Mouse (Mus musculus): ENCODE measurements around the gene Mybbp1a. TPM values are rescaled to one million over a fixed set of nuclear protein-coding genes. Genes with fewer than 3 reads are reported as not detected.
"Not testable (repeated sequence)": the region's sequence is repeated elsewhere in the genome, so short reads cannot be mapped to it uniquely, and the experiment has no call there.

Mybbp1a gene
- polyA plus RNA-seq, 1 experiment from 2014 or later: 82.1 TPM

DNA sequence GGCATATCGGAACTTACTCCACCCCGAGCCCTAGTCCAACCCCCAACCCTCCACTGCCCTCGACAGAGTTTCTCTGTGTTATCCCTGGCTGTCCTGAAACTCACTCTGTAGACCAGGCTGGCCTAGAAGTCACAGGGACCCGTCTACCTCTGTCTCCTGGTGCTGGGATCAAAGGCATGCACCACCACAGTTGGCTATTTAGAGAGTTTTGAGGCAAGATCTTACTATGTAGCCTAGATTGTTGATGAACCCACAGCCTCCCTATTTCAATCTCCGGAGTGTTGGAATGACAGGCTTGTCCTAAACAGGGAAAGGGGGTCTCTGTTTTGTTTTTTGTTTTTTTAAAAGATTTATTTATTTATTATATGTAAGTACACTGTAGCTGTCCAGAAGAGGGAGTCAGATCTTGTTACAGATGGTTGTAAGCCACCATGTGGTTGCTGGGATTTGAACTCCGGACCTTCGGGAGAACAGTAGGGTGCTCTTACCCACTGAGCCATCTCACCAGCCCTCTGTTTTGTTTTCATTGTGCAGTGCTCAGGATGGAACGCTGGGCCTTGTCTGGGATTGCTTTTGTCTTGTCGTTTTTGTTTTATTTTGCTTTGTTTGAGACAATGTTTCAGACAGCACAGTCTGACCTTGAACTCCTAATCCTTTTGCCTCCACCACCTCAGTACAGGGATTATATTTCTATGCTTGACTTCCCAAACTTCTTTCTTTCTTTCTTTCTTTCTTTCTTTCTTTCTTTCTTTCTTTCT is 10.7 kb upstream of the Mybbp1a start:
- not testable (repeated sequence) for H3K4me2 ChIP-seq (ENCODE audit: low read length); H3K9me3 ChIP-seq (replicated peaks; ENCODE audit: control insufficient read depth, low read length); H3K4me1 ChIP-seq (ENCODE audit: control insufficient read depth, insufficient read depth, low read length); H3K9ac ChIP-seq (ENCODE audit: low read length); H3K4me3 ChIP-seq (ENCODE audit: low read depth, low read length); H3K27ac ChIP-seq (ENCODE audit: low read depth, low read length); ATAC-seq; DNase-seq (ENCODE audit: low spot score); H3K27me3 ChIP-seq (replicated peaks; ENCODE audit: control insufficient read depth, insufficient read depth, low read length); H3K36me3 ChIP-seq (ENCODE audit: control insufficient read depth, insufficient read depth, low read length)
- WGBS: 60% methylated on average over 9 of the region's 9 CpGs

DNA sequence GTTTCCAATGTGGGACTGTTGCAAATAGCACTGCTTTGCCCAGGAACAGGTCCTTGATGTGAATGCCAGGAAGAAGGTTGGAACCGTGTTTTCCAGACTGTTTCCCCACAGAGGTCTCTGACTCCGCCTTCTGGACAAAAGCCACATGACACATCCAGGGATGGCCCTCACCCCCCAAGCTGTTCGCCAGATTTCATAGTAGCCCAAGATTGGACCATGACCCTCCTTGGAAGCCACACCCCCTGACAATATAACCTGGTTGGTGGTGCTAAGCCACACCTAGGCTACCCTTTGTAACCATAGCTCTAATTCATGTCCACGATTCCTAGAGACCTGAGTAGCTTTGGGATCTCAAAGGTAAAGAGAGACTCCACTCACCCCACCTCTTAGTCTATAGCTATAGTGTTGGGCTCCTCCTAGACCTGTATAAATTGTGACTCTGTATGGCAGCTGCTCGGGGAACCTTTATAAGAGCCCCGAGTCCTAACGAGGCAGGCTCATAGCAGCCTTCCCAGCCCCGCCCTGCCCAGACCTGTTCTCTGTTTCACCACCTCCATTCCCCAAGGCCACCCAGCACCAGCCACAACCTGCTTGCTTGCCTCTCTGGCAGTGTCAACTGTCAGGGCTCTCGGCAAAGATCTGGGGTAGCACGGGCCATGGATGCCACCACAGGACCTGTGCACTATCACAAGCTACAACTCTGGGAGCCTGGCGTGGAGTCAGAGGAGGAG is 6.0 kb upstream of the Mybbp1a start, which contains the start of gene Ggt6:
Ggt6 (plus strand) TSS at position 564 of the 731 bp plus-strand sequence.
- no peaks in the 10 kb centered on the region for H3K9me3 ChIP-seq (replicated peaks; ENCODE audit: control insufficient read depth, low read length)
- DNase-seq (ENCODE audit: low spot score): no peak
- no peak for ATAC-seq

DNA sequence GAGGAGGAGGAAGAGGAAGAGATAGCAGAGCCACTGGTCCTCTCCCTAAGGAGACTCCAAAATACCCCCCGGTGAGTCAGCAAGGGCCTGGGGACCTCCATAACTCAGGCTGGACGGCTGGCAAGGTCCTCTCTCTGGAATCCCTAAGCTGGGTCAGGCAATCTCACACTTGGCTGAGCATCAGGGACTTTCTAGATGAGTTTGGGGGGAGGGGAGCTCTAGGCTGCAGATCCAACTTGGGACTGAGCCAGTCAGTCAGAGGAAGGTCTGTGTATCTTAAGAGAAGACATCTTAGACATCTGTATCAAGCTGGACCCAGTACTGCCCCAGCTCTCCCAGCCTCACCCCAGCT is 5.5 kb upstream of the Mybbp1a start:
- no peaks in the 10 kb centered on the region for H3K9me3 ChIP-seq (replicated peaks; ENCODE audit: control insufficient read depth, low read length)
- H3K36me3 ChIP-seq (ENCODE audit: control insufficient read depth, insufficient read depth, low read length): no peaks in the 10 kb centered on the region
- 39% methylated on average over 2 of the region's 2 CpGs for WGBS
- H3K4me3 ChIP-seq (ENCODE audit: low read depth, low read length): no peak overlapping the region
- no peak overlapping the region for H3K4me2 ChIP-seq (ENCODE audit: low read length)
- H3K27me3 ChIP-seq (replicated peaks; ENCODE audit: control insufficient read depth, insufficient read depth, low read length): no peaks in the 10 kb centered on the region
- H3K27ac ChIP-seq (ENCODE audit: low read depth, low read length): no peak overlapping the region
- ATAC-seq: no peak
- no peaks in the 10 kb centered on the region for H3K4me1 ChIP-seq (ENCODE audit: control insufficient read depth, insufficient read depth, low read length)
- DNase-seq (ENCODE audit: low spot score): no peak
- no peak overlapping the region for H3K9ac ChIP-seq (ENCODE audit: low read length)

More for the DNA sequence above, 6.0 kb upstream of the Mybbp1a start, which contains the start of gene Ggt6:
- WGBS: 66% methylated on average over 11 of the region's 11 CpGs
- H3K27me3 ChIP-seq (replicated peaks; ENCODE audit: control insufficient read depth, insufficient read depth, low read length): no peaks in the 10 kb centered on the region
- H3K36me3 ChIP-seq (ENCODE audit: control insufficient read depth, insufficient read depth, low read length): no peaks in the 10 kb centered on the region
- H3K4me2 ChIP-seq (ENCODE audit: low read length): no peak within 1 kb of the TSS
- no peak within 1 kb of the TSS for H3K9ac ChIP-seq (ENCODE audit: low read length)
- no peaks in the 10 kb centered on the region for H3K4me1 ChIP-seq (ENCODE audit: control insufficient read depth, insufficient read depth, low read length)
- H3K27ac ChIP-seq (ENCODE audit: low read depth, low read length): no peak within 1 kb of the TSS
- H3K4me3 ChIP-seq (ENCODE audit: low read depth, low read length): no peak within 1 kb of the TSS

DNA sequence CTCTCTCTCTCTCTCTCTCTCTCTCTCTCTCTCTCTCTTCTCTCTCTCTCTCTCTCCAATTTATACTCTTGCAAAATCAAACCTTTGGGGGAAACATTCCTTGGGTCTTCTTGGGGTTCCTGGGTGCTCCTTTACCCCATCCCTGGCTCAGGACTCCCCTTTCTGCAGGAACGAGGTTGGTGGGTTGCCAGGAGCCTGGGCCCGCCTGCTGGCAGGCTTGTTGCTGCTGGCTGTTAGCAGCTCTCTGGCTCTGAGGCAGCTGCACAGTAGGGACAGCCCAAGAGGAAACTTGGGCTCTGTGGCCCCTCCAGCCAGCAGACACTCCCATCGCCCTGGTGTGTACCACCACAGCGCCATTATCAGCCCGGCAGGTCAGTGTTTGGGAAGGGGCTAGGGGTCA is 4.9 kb upstream of the Mybbp1a start:
- H3K4me3 ChIP-seq (ENCODE audit: low read depth, low read length): no peak overlapping the region
- no peak overlapping the region for H3K27ac ChIP-seq (ENCODE audit: low read depth, low read length)
- no peak for DNase-seq (ENCODE audit: low spot score)
- H3K9me3 ChIP-seq (replicated peaks; ENCODE audit: control insufficient read depth, low read length): no peaks in the 10 kb centered on the region
- no peaks in the 10 kb centered on the region for H3K4me1 ChIP-seq (ENCODE audit: control insufficient read depth, insufficient read depth, low read length)
- ATAC-seq: no peak
- H3K27me3 ChIP-seq (replicated peaks; ENCODE audit: control insufficient read depth, insufficient read depth, low read length): no peaks in the 10 kb centered on the region
- no peak overlapping the region for H3K9ac ChIP-seq (ENCODE audit: low read length)
- 68% methylated on average over 5 of the region's 5 CpGs for WGBS
- H3K36me3 ChIP-seq (ENCODE audit: control insufficient read depth, insufficient read depth, low read length): no peaks in the 10 kb centered on the region
- H3K4me2 ChIP-seq (ENCODE audit: low read length): no peak overlapping the region

DNA sequence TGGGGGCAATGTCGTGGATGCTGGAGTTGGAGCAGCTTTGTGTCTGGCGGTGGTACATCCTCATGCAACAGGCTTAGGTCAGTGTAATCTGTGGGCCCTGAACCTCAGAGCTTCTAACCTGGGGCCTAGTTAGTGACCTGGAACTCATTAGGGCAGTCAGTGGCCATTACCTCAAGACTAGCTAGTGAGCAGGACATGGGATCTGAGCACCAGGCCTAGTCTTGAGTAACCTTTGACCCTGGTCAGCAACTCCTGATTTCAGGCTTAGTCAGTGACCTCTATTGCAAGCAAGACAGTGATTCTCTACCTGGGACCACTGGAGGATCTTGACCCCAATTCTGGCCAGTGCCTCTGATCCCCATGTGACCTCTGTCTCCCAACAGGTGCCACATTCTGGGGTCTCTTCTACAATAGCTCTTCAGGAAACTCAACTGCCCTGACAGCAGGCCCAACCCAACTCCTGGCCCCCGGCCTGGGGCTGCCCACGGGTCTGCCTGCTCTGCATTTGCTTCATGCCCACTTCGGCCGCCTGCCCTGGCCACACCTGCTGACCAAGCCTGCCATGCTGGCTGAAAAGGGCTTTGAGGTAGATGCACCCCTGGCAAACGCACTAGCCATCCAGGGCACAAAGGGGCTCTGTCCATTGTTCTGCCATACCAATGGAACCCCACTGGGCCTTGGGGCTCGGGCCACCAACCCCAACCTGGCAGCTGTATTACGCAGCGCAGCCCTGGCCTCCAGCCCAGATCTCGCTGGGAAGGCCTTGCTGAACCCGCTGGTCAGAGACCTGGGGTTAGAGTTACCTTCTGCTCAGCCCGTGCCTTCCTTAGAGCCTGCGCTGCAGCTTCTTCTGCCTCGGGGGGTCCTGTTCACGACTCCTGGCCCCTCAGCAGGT is 4.2 kb upstream of the Mybbp1a start:
- Histone ChIP-seq H3K27ac (ENCODE audit: low read depth, low read length) (no peak overlapping the region), H3K9me3 (replicated peaks; ENCODE audit: control insufficient read depth, low read length) (no peaks in the 10 kb centered on the region), H3K36me3 (ENCODE audit: control insufficient read depth, insufficient read depth, low read length) (no peaks in the 10 kb centered on the region), H3K4me3 (ENCODE audit: low read depth, low read length) (no peak overlapping the region), H3K4me2 (ENCODE audit: low read length) (no peak overlapping the region), H3K27me3 (replicated peaks; ENCODE audit: control insufficient read depth, insufficient read depth, low read length) (no peaks in the 10 kb centered on the region), H3K9ac (ENCODE audit: low read length) (no peak overlapping the region), H3K4me1 (ENCODE audit: control insufficient read depth, insufficient read depth, low read length) (peaks cover 2% of the 10 kb centered on the region)
- DNase-seq (ENCODE audit: low spot score) (no peak), ATAC-seq (no peak)
- WGBS: 71% methylated on average over 16 of the region's 16 CpGs

DNA sequence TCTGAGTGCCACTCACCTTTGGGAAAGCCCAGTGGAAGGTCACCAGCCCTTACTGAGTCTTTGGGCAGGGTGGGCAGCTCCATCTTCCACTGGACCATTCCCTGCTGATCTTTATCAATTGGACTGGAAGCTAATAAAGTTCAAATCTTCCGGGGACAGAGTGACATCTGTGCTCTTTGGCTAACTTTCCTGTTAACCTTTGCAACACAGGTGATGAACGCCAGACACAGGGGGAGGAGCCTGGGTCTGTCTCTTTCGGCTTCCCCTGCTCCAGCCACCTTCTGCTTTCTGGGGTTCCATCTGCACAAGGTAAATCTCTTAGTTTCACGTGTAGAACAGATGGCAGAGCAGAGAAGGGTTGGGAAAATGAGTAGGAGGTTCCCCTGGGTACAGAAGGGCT is 2.7 kb upstream of the Mybbp1a start:
- H3K9me3 ChIP-seq (replicated peaks; ENCODE audit: control insufficient read depth, low read length): no peaks in the 10 kb centered on the region
- peaks cover 6% of the 10 kb centered on the region for H3K4me1 ChIP-seq (ENCODE audit: control insufficient read depth, insufficient read depth, low read length)
- no peak overlapping the region for H3K4me3 ChIP-seq (ENCODE audit: low read depth, low read length)
- H3K9ac ChIP-seq (ENCODE audit: low read length): no peak overlapping the region
- 72% methylated on average over 4 of the region's 4 CpGs for WGBS
- H3K36me3 ChIP-seq (ENCODE audit: control insufficient read depth, insufficient read depth, low read length): peaks cover 12% of the 10 kb centered on the region
- no peaks in the 10 kb centered on the region for H3K27me3 ChIP-seq (replicated peaks; ENCODE audit: control insufficient read depth, insufficient read depth, low read length)
- no peak overlapping the region for H3K27ac ChIP-seq (ENCODE audit: low read depth, low read length)
- no peak for DNase-seq (ENCODE audit: low spot score)
- no peak overlapping the region for H3K4me2 ChIP-seq (ENCODE audit: low read length)
- ATAC-seq: no peak

DNA sequence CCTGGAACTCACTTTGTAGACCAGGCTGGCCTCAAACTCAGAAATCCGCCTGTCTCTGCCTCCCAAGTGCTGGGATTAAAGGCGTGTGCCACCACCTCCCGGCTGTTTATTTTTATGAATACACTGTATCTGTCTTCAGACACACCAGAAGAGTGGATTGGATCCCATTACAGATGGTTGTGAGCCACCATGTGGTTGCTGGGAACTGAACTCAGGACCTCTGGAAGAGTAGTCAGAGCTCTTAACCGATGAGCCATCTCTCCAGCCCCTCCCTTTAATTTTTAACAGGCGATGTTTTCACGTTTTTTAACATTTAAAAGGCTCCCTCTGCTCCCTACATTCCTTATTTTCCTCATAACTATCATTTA is 574 bp upstream of the Mybbp1a start:
- not testable (repeated sequence) for DNase-seq (ENCODE audit: low spot score); H3K27me3 ChIP-seq (replicated peaks; ENCODE audit: control insufficient read depth, insufficient read depth, low read length); H3K9me3 ChIP-seq (replicated peaks; ENCODE audit: control insufficient read depth, low read length); H3K4me1 ChIP-seq (ENCODE audit: control insufficient read depth, insufficient read depth, low read length)
- peak; percentile 38; the same call in 1 of the 2 replicates for ATAC-seq
- Histone ChIP-seq H3K36me3 (ENCODE audit: control insufficient read depth, insufficient read depth, low read length) (peaks cover 33% of the 10 kb centered on the region), H3K27ac (ENCODE audit: low read depth, low read length) (peak overlapping the region; percentile 92), H3K9ac (ENCODE audit: low read length) (peak overlapping the region; percentile 80), H3K4me2 (ENCODE audit: low read length) (peak overlapping the region; percentile 84), H3K4me3 (ENCODE audit: low read depth, low read length) (peak overlapping the region; percentile 68)
- 48% methylated on average over 6 of the region's 6 CpGs for WGBS

DNA sequence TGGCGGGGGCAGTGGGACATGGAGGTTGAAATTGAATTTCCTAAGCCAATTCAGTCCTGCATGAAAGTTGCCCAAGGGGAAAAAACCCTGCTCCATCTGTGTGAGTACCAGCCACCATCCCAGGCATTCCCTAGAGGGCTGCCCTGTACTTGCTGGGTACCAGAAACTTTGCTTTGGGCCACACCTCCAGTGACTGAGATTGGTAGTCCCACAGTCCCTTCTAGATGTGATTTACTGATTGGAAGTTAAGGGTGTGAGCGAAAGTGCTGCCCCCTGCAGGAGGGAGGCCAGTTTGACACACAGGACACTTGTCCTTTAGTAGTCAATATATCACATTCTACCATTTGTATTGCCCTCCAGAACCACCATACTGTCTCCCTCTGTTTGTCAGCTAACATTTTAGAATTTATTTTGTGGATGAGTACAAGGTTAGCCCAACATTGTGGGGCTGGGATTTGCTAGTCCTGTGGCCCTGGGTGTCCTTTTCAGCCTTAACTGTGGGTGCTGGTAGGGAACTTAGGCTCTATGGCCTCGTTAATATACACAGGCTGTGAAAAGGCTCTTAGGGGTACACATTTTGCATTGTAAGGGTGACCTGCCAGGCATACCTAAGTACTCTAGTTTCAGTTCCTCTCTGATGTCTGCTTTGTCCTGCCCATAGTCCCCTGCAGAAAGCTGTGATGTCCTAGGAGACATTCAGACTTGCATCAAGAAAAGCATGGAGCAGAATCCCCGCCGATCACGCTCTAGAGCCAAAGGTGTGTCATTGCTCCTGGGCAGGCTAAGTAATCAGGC is 5.4 kb downstream of the Mybbp1a start:
- peaks cover 6% of the 10 kb centered on the region for H3K4me1 ChIP-seq (ENCODE audit: control insufficient read depth, insufficient read depth, low read length)
- no peak for ATAC-seq
- WGBS: 90% methylated on average over 6 of the region's 6 CpGs
- no peak overlapping the region for H3K27ac ChIP-seq (ENCODE audit: low read depth, low read length)
- no peak overlapping the region for H3K9ac ChIP-seq (ENCODE audit: low read length)
- no peak overlapping the region for H3K4me3 ChIP-seq (ENCODE audit: low read depth, low read length)
- no peak overlapping the region for H3K4me2 ChIP-seq (ENCODE audit: low read length)
- H3K9me3 ChIP-seq (replicated peaks; ENCODE audit: control insufficient read depth, low read length): no peaks in the 10 kb centered on the region
- DNase-seq (ENCODE audit: low spot score): peak; percentile 24
- no peaks in the 10 kb centered on the region for H3K27me3 ChIP-seq (replicated peaks; ENCODE audit: control insufficient read depth, insufficient read depth, low read length)
- peaks cover 93% of the 10 kb centered on the region for H3K36me3 ChIP-seq (ENCODE audit: control insufficient read depth, insufficient read depth, low read length)

All from forebrain, embryonic 14.5 days (tissue).